Mouse (Mus musculus) heart, embryonic 16.5 days (tissue): Measurements from ENCODE around the gene Wipf2. TPM values are rescaled to one million over a fixed set of nuclear protein-coding genes. Genes with fewer than 3 reads are reported as not detected.
"Not testable (repeated sequence)": the region's sequence is repeated elsewhere in the genome, so short reads cannot be mapped to it uniquely, and the experiment has no call there.

ENCODE experiments used
- ATAC-seq: fragments of 200-750 bp; cut with Nextera tagmentation; replicated peaks from 2 replicates; pipeline ENCODE4 v1.8.0; 2017; ENCODE audit warnings: moderate number of reproducible peaks; ENCODE audit not compliant: insufficient read depth, low FRiP score; ENCODE audit errors: extremely low read depth
- H3K27ac ChIP-seq: fragments of 300-500 bp; sonication (generic); 2 replicates; pipeline ENCODE4 v1.5.1; 2014; ENCODE audit warnings: mild to moderate bottlenecking, low read length, control low read depth, moderate library complexity
- H3K27me3 ChIP-seq: fragments of 300-500 bp; sonication (generic); 2 replicates; pipeline ENCODE4 v1.6.1; 2014; ENCODE audit warnings: low read length, mixed read lengths; ENCODE audit not compliant: control insufficient read depth, insufficient read depth
- H3K36me3 ChIP-seq: fragments of 300-500 bp; sonication (generic); 2 replicates; pipeline ENCODE4 v1.6.1; 2014; ENCODE audit not compliant: control insufficient read depth, insufficient read depth
- H3K4me1 ChIP-seq: fragments of 300-500 bp; sonication (generic); 2 replicates; pipeline ENCODE4 v1.6.1; 2014; ENCODE audit warnings: low read length, mixed read lengths; ENCODE audit not compliant: control insufficient read depth, insufficient read depth
- H3K4me2 ChIP-seq: fragments of 300-500 bp; sonication (generic); 2 replicates; pipeline ENCODE4 v1.6.1; 2014; ENCODE audit warnings: low read depth, mild to moderate bottlenecking, control low read depth, low read length
- H3K4me3 ChIP-seq: fragments of 300-500 bp; sonication (generic); 2 replicates; pipeline ENCODE4 v1.5.1; 2014; ENCODE audit warnings: mild to moderate bottlenecking, control low read depth, low read length
- H3K9ac ChIP-seq: fragments of 300-500 bp; sonication (generic); 2 replicates; pipeline ENCODE4 v1.6.1; 2014; ENCODE audit warnings: low read length, control low read depth
- H3K9me3 ChIP-seq: fragments of 300-500 bp; sonication (generic); replicated peaks from 2 replicates; pipeline ENCODE4 v1.6.1; 2016; ENCODE audit warnings: low read length; ENCODE audit not compliant: control insufficient read depth
- WGBS: fragments of 180-500 bp; shearing (Covaris S2); extraction: QIAGEN DNeasy Blood & Tissue Kit; methylation state at CpG from one replicate; pipeline ENCODE4 v1.1.7; 2014; 5-methylcytosine and 5-hydroxymethylcytosine counted together
- polyA plus RNA-seq: library from polyadenylated mRNA; unstranded; fragments of >200 nt; fragmentation: Nextera tagmentation; extraction: Ambion mirVana; gene quantifications from 2 replicates; pipeline ENCODE4 v1.2.1, GENCODE M21; 2015

Wipf2 gene
- polyA plus RNA-seq, 1 experiment from 2014 or later, result 3.4 TPM

- ATAC-seq, result peak; percentile 38; the same call in 1 of the 2 replicates
- 56% methylated on average over 16 of the region's 16 CpGs for WGBS
- H3K36me3 ChIP-seq, H3K9me3 ChIP-seq, H3K9ac ChIP-seq, H3K4me3 ChIP-seq, H3K27me3 ChIP-seq, H3K4me2 ChIP-seq: not testable (repeated sequence)
- H3K27ac ChIP-seq, result peak overlapping the region; percentile 40
- H3K4me1 ChIP-seq, result peaks cover 41% of the 10 kb centered on the region
Measured at GRCm38 (mm10) chr11:98922851-98923711, 59.6 kb downstream of the Wipf2 start.

DNA sequence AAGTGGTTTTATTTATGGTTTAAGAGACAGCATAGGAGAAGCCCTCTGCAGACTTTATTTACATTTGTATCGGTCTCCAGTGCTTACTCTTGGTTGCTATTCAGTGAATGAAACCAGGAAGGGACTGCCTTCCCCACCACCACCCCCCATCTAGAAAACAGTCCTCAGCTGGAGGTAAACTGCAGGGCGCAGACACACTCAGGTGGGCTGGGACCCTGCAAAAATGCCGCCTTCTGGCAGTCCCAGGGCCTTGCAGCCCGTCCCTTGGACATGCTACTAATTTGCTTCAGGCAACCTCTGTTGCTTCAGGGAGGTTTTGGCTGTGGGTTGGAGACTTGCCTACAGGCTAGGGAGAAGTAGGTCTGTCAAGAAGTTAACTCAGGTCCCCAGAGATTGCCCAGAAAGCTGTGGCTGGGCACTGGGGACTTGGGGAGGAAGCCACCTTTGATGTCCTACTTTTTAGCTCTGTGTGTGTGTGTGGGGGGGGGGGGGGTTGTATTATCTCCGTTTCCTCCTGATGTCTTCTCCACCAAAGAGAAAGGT, 61.3 kb downstream of the Wipf2 start:
- peaks cover 2% of the 10 kb centered on the region for H3K36me3 ChIP-seq
- H3K9me3 ChIP-seq, result no peaks in the 10 kb centered on the region
- H3K9ac ChIP-seq, result no peak overlapping the region; the same call in 1 of the 2 replicates
- H3K27ac ChIP-seq, result peak overlapping the region; percentile 49; the same call in 1 of the 2 replicates
- no peak overlapping the region for H3K4me3 ChIP-seq
- no peak for ATAC-seq
- WGBS, result 72% methylated on average over 5 of the region's 5 CpGs
- H3K27me3 ChIP-seq, result no peaks in the 10 kb centered on the region
- peaks cover 53% of the 10 kb centered on the region for H3K4me1 ChIP-seq
- H3K4me2 ChIP-seq, result no peak overlapping the region; the same call in 1 of the 2 replicates

DNA sequence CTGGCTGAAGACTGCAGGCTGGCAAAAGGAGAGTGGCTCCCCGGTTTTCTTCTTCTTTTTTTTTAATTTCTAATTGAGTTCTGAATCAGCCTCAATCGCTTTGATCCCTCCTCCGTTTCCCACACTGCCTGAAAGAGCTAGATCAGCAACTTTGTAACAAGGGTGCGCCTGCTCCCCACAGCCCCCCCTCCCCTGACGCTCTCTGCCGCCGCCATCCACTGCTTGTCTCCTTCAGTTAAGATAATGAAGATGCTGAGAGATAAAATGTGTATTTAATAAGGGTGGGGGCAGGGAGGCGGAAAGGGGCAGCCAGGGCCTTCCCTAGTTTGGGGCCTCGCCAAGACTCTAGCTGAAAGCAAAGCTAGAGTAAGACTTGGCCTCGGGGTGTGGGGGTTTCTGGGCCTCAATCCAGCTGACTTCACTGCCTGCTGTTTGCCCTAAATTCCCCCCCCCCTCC, 61.9 kb downstream of the Wipf2 start:
- H3K27ac ChIP-seq, result peak overlapping the region; percentile 49; the same call in 1 of the 2 replicates
- H3K4me1 ChIP-seq, result peaks cover 59% of the 10 kb centered on the region
- WGBS, result 27% methylated on average over 10 of the region's 10 CpGs
- H3K9ac ChIP-seq, result peak overlapping the region; percentile 39
- H3K36me3 ChIP-seq, result no peaks in the 10 kb centered on the region
- H3K4me2 ChIP-seq, result no peak overlapping the region; the same call in 1 of the 2 replicates
- no peak overlapping the region for H3K4me3 ChIP-seq
- H3K9me3 ChIP-seq, result no peaks in the 10 kb centered on the region
- ATAC-seq, result no peak
- no peaks in the 10 kb centered on the region for H3K27me3 ChIP-seq

DNA sequence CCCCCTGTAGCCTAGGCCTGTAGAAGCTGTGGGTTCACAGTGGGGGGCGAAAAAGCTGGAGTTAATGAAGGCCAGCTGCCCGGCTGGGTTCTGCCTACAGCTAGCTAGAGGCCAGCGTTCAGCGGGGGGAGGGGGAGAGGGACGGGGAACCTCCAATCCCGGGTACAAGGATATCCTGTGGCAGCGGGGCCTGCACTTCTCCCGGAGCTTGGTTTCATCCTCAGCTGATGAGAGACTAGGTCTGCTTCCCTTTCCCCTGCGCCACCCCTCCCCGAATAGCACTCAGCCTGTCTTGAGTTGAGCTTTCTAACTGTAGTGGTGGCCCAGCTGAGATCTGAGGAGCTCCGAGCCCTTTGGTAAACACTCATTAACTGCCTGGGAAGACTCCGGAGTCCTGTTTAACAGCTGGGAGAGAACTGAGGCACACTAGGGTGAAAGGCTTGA, 62.5 kb downstream of the Wipf2 start:
- H3K4me3 ChIP-seq, result no peak overlapping the region
- no peak for ATAC-seq

DNA sequence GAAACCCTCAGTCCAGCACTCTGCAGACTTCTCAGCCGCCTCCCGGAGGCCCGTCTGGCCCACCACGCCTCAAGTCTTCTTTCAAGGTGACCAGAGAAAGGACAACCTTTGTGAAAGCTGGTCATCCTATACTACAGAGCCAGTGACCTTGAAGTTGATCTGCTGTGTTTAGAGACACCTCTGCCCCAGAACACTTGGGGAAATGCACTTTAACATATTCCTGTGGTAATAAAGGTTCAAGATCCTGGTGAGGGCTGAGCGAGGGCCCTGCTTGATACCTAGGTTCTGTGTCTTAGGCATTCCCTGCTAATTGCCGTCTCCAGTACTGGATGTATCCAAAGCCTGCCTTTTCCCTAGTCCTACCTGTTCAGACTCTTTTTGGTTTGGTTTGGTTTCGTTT, 63.1 kb downstream of the Wipf2 start:
- Histone ChIP-seq H3K27me3 (no peaks in the 10 kb centered on the region), H3K36me3 (no peaks in the 10 kb centered on the region), H3K4me1 (peaks cover 72% of the 10 kb centered on the region), H3K9me3 (no peaks in the 10 kb centered on the region), H3K4me2 (no peak overlapping the region), H3K9ac (peak overlapping the region; percentile 5), H3K4me3 (no peak overlapping the region), H3K27ac (peak overlapping the region; percentile 43; the same call in 1 of the 2 replicates)
- 69% methylated on average over 7 of the region's 7 CpGs for WGBS
- ATAC-seq, result no peak

More for the DNA sequence above, 62.5 kb downstream of the Wipf2 start:
- H3K9me3 ChIP-seq, result no peaks in the 10 kb centered on the region
- WGBS, result 20% methylated on average over 11 of the region's 12 CpGs
- H3K27ac ChIP-seq, result peak overlapping the region; percentile 43
- H3K4me2 ChIP-seq, result no peak overlapping the region
- H3K9ac ChIP-seq, result peak overlapping the region; percentile 39
- no peaks in the 10 kb centered on the region for H3K27me3 ChIP-seq
- H3K4me1 ChIP-seq, result peaks cover 65% of the 10 kb centered on the region
- H3K36me3 ChIP-seq, result no peaks in the 10 kb centered on the region

GRCm38 (mm10) chr11:98927438-98928076, 64.1 kb downstream of the Wipf2 start, which contains the start of gene Rara:
Rara (plus strand) TSS chr11:98927818.
- H3K36me3 ChIP-seq, result no peaks in the 10 kb centered on the region
- peak within 1 kb of the TSS; percentile 68 for H3K4me2 ChIP-seq
- H3K4me1 ChIP-seq, result peaks cover 80% of the 10 kb centered on the region
- peak within 1 kb of the TSS; percentile 81 for H3K4me3 ChIP-seq
- WGBS, result 9% methylated on average over 21 of the region's 21 CpGs
- H3K9ac ChIP-seq, result peak within 1 kb of the TSS; percentile 92
- H3K27ac ChIP-seq, result peak within 1 kb of the TSS; percentile 98
- H3K9me3 ChIP-seq, result no peaks in the 10 kb centered on the region
- no peaks in the 10 kb centered on the region for H3K27me3 ChIP-seq
- ATAC-seq, result no peak

- Histone ChIP-seq H3K9ac (peak overlapping the region; percentile 92), H3K4me1 (peaks cover 85% of the 10 kb centered on the region), H3K4me3 (peak overlapping the region; percentile 81), H3K36me3 (no peaks in the 10 kb centered on the region), H3K27ac (peak overlapping the region; percentile 98), H3K27me3 (no peaks in the 10 kb centered on the region), H3K4me2 (peak overlapping the region; percentile 68), H3K9me3 (no peaks in the 10 kb centered on the region)
- no peak for ATAC-seq
- 18% methylated on average over 12 of the region's 12 CpGs for WGBS
Measured at GRCm38 (mm10) chr11:98928186-98928893, 64.9 kb downstream of the Wipf2 start.

DNA sequence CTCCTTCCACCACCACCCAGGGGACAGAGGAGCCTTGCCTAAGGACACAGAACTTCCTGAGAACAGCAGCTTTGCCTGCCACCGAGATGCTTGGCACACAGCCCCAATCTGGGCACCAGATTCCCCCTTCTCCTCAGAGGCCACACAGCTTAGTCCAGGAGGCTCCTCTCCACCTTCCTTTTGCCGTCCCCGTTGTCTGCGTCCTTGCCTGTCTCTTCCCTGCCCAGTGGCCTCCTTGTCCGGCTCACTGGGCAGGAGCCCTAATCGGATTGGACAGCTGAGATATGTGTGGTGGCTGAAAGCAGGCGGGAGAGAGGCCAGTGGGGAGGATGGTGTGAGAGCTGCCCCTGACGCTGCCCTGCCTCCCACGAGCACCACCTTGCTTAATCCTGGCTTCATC, 66.1 kb downstream of the Wipf2 start:
- Histone ChIP-seq H3K36me3 (no peaks in the 10 kb centered on the region), H3K4me1 (peaks cover 83% of the 10 kb centered on the region), H3K27me3 (no peaks in the 10 kb centered on the region), H3K4me2 (peak overlapping the region; percentile 68), H3K4me3 (peak overlapping the region; percentile 81), H3K27ac (peak overlapping the region; percentile 98), H3K9me3 (no peaks in the 10 kb centered on the region), H3K9ac (peak overlapping the region; percentile 92)
- 16% methylated on average over 9 of the region's 9 CpGs for WGBS
- no peak; the same call in 1 of the 2 replicates for ATAC-seq
